ENCODE assay signal across 16 mouse cellular contexts in genomic region chr7:67717520-67717919, GRCm38 (mm10). TPM values are rescaled to one million over a fixed set of nuclear protein-coding genes. Genes with fewer than 3 reads are reported as not detected.
"Had no signal": no experiment of that assay in that cellular context is flagged by ENCODE, and none has a peak within 500 bp of the region (broad histone marks: within the 10 kb centered on the region; RNA-seq: fewer than 3 reads in every experiment).

No protein-coding gene starts in this region.

- H3K4me1 ChIP-seq: liver, embryonic 13.5 days had no signal

- H3K9me3 ChIP-seq: liver, embryonic 13.5 days; midbrain, embryonic 15.5 days; neural tube, embryonic 15.5 days; stomach, embryonic 15.5 days had no signal

- DNase-seq: kidney, adult 8-10 months; kidney, postnatal 14 days; kidney, postnatal 4 days; layer of hippocampus, adult 9-11 months; liver, embryonic 13.5 days; lung, adult 2 months; lung, postnatal 14 days; right cerebral cortex, postnatal 14 days; right cerebral cortex, postnatal 4 days; thymus, postnatal 25 days had no signal

- H3K4me3 ChIP-seq: liver, embryonic 13.5 days; midbrain, embryonic 12.5 days; midbrain, embryonic 15.5 days; neural tube, embryonic 12.5 days; neural tube, embryonic 15.5 days; stomach, embryonic 15.5 days had no signal

- H3K9ac ChIP-seq: liver, embryonic 13.5 days; midbrain, embryonic 12.5 days; midbrain, embryonic 15.5 days; neural tube, embryonic 12.5 days; neural tube, embryonic 15.5 days; stomach, embryonic 15.5 days had no signal

- ATAC-seq: midbrain, embryonic 15.5 days had no signal

- H3K4me2 ChIP-seq: liver, embryonic 13.5 days; midbrain, embryonic 12.5 days; midbrain, embryonic 15.5 days; neural tube, embryonic 12.5 days; neural tube, embryonic 15.5 days; stomach, embryonic 15.5 days had no signal

- H3K27me3 ChIP-seq: liver, embryonic 13.5 days; midbrain, embryonic 12.5 days; midbrain, embryonic 15.5 days; neural tube, embryonic 12.5 days; neural tube, embryonic 15.5 days; stomach, embryonic 15.5 days had no signal

- H3K36me3 ChIP-seq: midbrain, embryonic 15.5 days; neural tube, embryonic 15.5 days; stomach, embryonic 15.5 days had no signal

- H3K27ac ChIP-seq: liver, embryonic 13.5 days; macrophage; midbrain, embryonic 12.5 days; midbrain, embryonic 15.5 days; neural tube, embryonic 12.5 days; neural tube, embryonic 15.5 days; stomach, embryonic 15.5 days had no signal

RNA-seq across cellular contexts. Expression of gene Synm, which starts 42.0 kb away (rescaled TPM):
- polyA plus RNA-seq: macrophage had no signal
